ENCODE assay signal across 8 mouse cellular contexts in genomic region chr13:90840530-90841212, GRCm38 (mm10).
DNase-seq lines count a peak whose midpoint lies in the region; ATAC-seq and TF ChIP-seq lines count a peak whose summit lies in the region.

No protein-coding gene starts in this region.

- no peak overlapping the region; the same call in 1 of the 2 replicates for H3K4me2 ChIP-seq in heart, embryonic 13.5 days
- H3K4me2 ChIP-seq in midbrain, embryonic 14.5 days (ENCODE audit: low read length) = no peak overlapping the region

- H3K9ac ChIP-seq in ES-Bruce4 (ENCODE audit: low read depth, poor library complexity, severe bottlenecking) = no peak overlapping the region
- H3K9ac ChIP-seq in heart, embryonic 13.5 days = no peak overlapping the region
- H3K9ac ChIP-seq in midbrain, embryonic 14.5 days (replicated peaks; ENCODE audit: low read length) = no peak overlapping the region

- no peak for TF ChIP-seq EP300 in ES-Bruce4 (IDR thresholded peaks at IDR 0.05; ENCODE audit: insufficient read depth, low read depth, low read length)

- 0 out of 2 replicates have a peak, but pooled peaks cover 1% of the 10 kb centered on the region for H3K27me3 ChIP-seq in ES-Bruce4 (ENCODE audit: control insufficient read depth, insufficient read depth, low read length, poor library complexity, severe bottlenecking)
- no peaks in the 10 kb centered on the region for H3K27me3 ChIP-seq in heart, embryonic 13.5 days (replicated peaks)
- no peaks in the 10 kb centered on the region for H3K27me3 ChIP-seq in midbrain, embryonic 14.5 days (ENCODE audit: control insufficient read depth, insufficient read depth, low read length)

- no peaks in the 10 kb centered on the region for H3K9me3 ChIP-seq in ES-Bruce4 (replicated peaks; ENCODE audit: control insufficient read depth, insufficient read depth, low read length, poor library complexity, severe bottlenecking)
- H3K9me3 ChIP-seq in heart, embryonic 13.5 days = no peaks in the 10 kb centered on the region
- H3K9me3 ChIP-seq in midbrain, embryonic 14.5 days (ENCODE audit: control insufficient read depth, low read length) = no peaks in the 10 kb centered on the region

- no peaks in the 10 kb centered on the region for H3K4me1 ChIP-seq in ES-Bruce4 (ENCODE audit: control insufficient read depth, insufficient read depth, low read length)
- peaks cover 18% of the 10 kb centered on the region for H3K4me1 ChIP-seq in heart, embryonic 13.5 days
- no peaks in the 10 kb centered on the region for H3K4me1 ChIP-seq in midbrain, embryonic 14.5 days (ENCODE audit: control insufficient read depth, insufficient read depth, low read length)

- H3K4me3 ChIP-seq in ES-Bruce4 (ENCODE audit: low read depth, low read length) = no peak overlapping the region
- H3K4me3 ChIP-seq in heart, embryonic 13.5 days = no peak overlapping the region
- no peak overlapping the region for H3K4me3 ChIP-seq in midbrain, embryonic 14.5 days (replicated peaks; ENCODE audit: low read depth, low read length)

- TF ChIP-seq POLR2A in ES-Bruce4 (IDR thresholded peaks at IDR 0.05; ENCODE audit: insufficient read depth, low read length) = no peak

- H3K27ac ChIP-seq in ES-Bruce4 (ENCODE audit: insufficient read depth, low read length) = no peak overlapping the region
- H3K27ac ChIP-seq in heart, embryonic 13.5 days (replicated peaks) = 0 out of 2 replicates have a peak overlapping the region, but pooled peaks have one; percentile 10
- H3K27ac ChIP-seq in midbrain, embryonic 14.5 days (replicated peaks; ENCODE audit: low read depth, low read length) = no peak overlapping the region

- DNase-seq in layer of hippocampus, adult 11-12 months (ENCODE audit: low spot score) = peak; percentile 36
- no peak for DNase-seq in layer of hippocampus, adult 8-10 months (ENCODE audit: low spot score in 2 of 2)
- DNase-seq in large intestine, adult 2 months (ENCODE audit: low read depth, low spot score) = peak; percentile 56
- DNase-seq in midbrain, embryonic 14.5 days = peak; percentile 92
- DNase-seq in spleen, adult 12 weeks (ENCODE audit: low spot score) = no peak

- peak; percentile 95 for ATAC-seq in common myeloid progenitor, adult 5-6 weeks (replicated peaks; ENCODE audit: low read depth, poor library complexity, severe bottlenecking)
- ATAC-seq in heart, embryonic 13.5 days (ENCODE audit: extremely low read depth, insufficient number of reproducible peaks, low FRiP score, low TSS enrichment) = no peak; the same call in 1 of the 2 replicates
- peak; percentile 68 for ATAC-seq in midbrain, embryonic 14.5 days (ENCODE audit: low FRiP score, low TSS enrichment)

- TF ChIP-seq CTCF in ES-Bruce4 (IDR thresholded peaks at IDR 0.05; ENCODE audit: low read depth, low read length) = peak; percentile 10

- WGBS in heart, embryonic 13.5 days = 43% methylated on average over 15 of the region's 15 CpGs
- 41% methylated on average over 15 of the region's 15 CpGs for WGBS in large intestine, adult 2 months
- WGBS in midbrain, embryonic 14.5 days = 53% methylated on average over 15 of the region's 15 CpGs

- no peaks in the 10 kb centered on the region for H3K36me3 ChIP-seq in ES-Bruce4 (ENCODE audit: control insufficient read depth, insufficient read depth, low read length, poor library complexity, severe bottlenecking)
- no peaks in the 10 kb centered on the region for H3K36me3 ChIP-seq in heart, embryonic 13.5 days
- H3K36me3 ChIP-seq in midbrain, embryonic 14.5 days (ENCODE audit: control insufficient read depth, insufficient read depth, low read length) = no peaks in the 10 kb centered on the region

Comparison
In these comparisons a context has a peak if more than half of its experiments do, and no peak if none do; other contexts are left out.
1. DNase-seq: peak in layer of hippocampus, adult 11-12 months (single experiment), large intestine, adult 2 months (single experiment) and midbrain, embryonic 14.5 days (single experiment); none in layer of hippocampus, adult 8-10 months (0 of 2) and spleen, adult 12 weeks (single experiment).